Mouse (Mus musculus) stomach, embryonic 16.5 days (tissue): ENCODE results near the gene Ccnq. TPM values are rescaled to one million over a fixed set of nuclear protein-coding genes. Genes with fewer than 3 reads are reported as not detected.

Experiments
- ATAC-seq: fragments of 200-750 bp; cut with Nextera tagmentation; 2 replicates; pipeline ENCODE4 v1.8.0; 2017; ENCODE audit warnings: moderate number of reproducible peaks, moderate TSS enrichment; ENCODE audit not compliant: insufficient read depth, low FRiP score
- H3K27ac ChIP-seq: fragments of 300-500 bp; sonication (generic); 2 replicates; pipeline ENCODE4 v1.5.1; 2014; ENCODE audit warnings: low read length
- H3K27me3 ChIP-seq: fragments of 300-500 bp; sonication (generic); 2 replicates; pipeline ENCODE4 v1.6.1; 2014; ENCODE audit warnings: low read length, control low read depth, mixed read lengths; ENCODE audit not compliant: control insufficient read depth, insufficient read depth
- H3K36me3 ChIP-seq: fragments of 300-500 bp; sonication (generic); 2 replicates; pipeline ENCODE4 v1.6.1; 2014; ENCODE audit warnings: low read length; ENCODE audit not compliant: control insufficient read depth, insufficient read depth
- H3K4me1 ChIP-seq: fragments of 300-500 bp; sonication (generic); 2 replicates; pipeline ENCODE4 v1.6.1; 2014; ENCODE audit warnings: low read length, control low read depth, mixed read lengths; ENCODE audit not compliant: control insufficient read depth, insufficient read depth
- H3K4me2 ChIP-seq: fragments of 300-500 bp; sonication (generic); 2 replicates; pipeline ENCODE4 v1.6.1; 2014; ENCODE audit warnings: low read depth, low read length, mixed read lengths
- H3K4me3 ChIP-seq: fragments of 300-500 bp; sonication (generic); replicated peaks from 2 replicates; pipeline ENCODE4 v1.5.1; 2014; ENCODE audit warnings: mild to moderate bottlenecking, low read length
- H3K9ac ChIP-seq: fragments of 300-500 bp; sonication (generic); 2 replicates; pipeline ENCODE4 v1.6.1; 2014; ENCODE audit warnings: low read length
- H3K9me3 ChIP-seq: fragments of 300-500 bp; sonication (generic); replicated peaks from 2 replicates; pipeline ENCODE4 v1.6.1; 2016; ENCODE audit warnings: low read length, control low read depth; ENCODE audit not compliant: control insufficient read depth
- WGBS: fragments of 180-500 bp; shearing (Covaris S2); extraction: QIAGEN DNeasy Blood & Tissue Kit; methylation state at CpG from one replicate; pipeline ENCODE4 v1.1.7; 2014; 5-methylcytosine and 5-hydroxymethylcytosine counted together
- polyA plus RNA-seq: library from polyadenylated mRNA; unstranded; fragments of >200 nt; fragmentation: Nextera tagmentation; extraction: Ambion mirVana; gene quantifications from 2 replicates; pipeline ENCODE4 v1.2.1, GENCODE M21; 2015

Gene Ccnq
- polyA plus RNA-seq, 1 experiment from 2014 or later = 32.4 TPM

GRCm38 (mm10) chr11:78786013-78786431 is 34.5 kb upstream of the Ccnq start:
- Histone ChIP-seq H3K27ac (no peak overlapping the region), H3K9me3 (no peaks in the 10 kb centered on the region), H3K4me1 (no peaks in the 10 kb centered on the region), H3K36me3 (no peaks in the 10 kb centered on the region), H3K4me2 (no peak overlapping the region), H3K4me3 (no peak overlapping the region), H3K27me3 (no peaks in the 10 kb centered on the region), H3K9ac (no peak overlapping the region)
- no peak for ATAC-seq
- 25% methylated on average over 7 of the region's 7 CpGs for WGBS

GRCm38 (mm10) chr11:78782791-78783347 is 31.3 kb upstream of the Ccnq start:
- Histone ChIP-seq H3K4me2 (no peak overlapping the region), H3K27ac (no peak overlapping the region), H3K4me3 (no peak overlapping the region), H3K9ac (no peak overlapping the region), H3K9me3 (no peaks in the 10 kb centered on the region), H3K36me3 (no peaks in the 10 kb centered on the region), H3K27me3 (no peaks in the 10 kb centered on the region), H3K4me1 (no peaks in the 10 kb centered on the region)
- ATAC-seq = no peak
- 73% methylated on average over 9 of the region's 9 CpGs for WGBS

DNA sequence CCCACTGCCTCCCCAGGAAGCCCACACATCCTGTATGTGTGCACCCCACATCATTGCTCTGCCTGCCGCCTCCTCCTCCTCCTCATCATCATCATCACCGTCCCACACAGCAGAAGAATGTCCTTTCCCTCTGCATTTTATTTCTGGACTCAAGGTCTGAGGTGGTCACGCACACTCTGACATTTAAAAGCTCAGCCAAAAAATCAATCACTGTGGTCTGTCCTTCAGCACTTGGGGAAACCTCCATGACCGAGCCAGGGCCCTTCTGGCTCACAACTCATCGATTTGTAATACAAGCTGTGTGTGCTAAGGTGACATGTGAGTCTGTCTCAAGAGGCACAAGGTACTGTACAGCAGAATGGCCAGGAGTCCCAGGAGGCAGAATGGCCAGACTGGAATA is 30.8 kb upstream of the Ccnq start:
- Histone ChIP-seq H3K9ac (no peak overlapping the region), H3K4me3 (no peak overlapping the region), H3K36me3 (no peaks in the 10 kb centered on the region), H3K27ac (no peak overlapping the region), H3K9me3 (no peaks in the 10 kb centered on the region), H3K4me1 (no peaks in the 10 kb centered on the region), H3K27me3 (no peaks in the 10 kb centered on the region), H3K4me2 (no peak overlapping the region)
- ATAC-seq = no peak
- WGBS = 70% methylated on average over 5 of the region's 5 CpGs

- H3K9me3 ChIP-seq = no peaks in the 10 kb centered on the region
- no peak overlapping the region for H3K4me3 ChIP-seq
- no peak overlapping the region for H3K9ac ChIP-seq
- no peak for ATAC-seq
- no peak overlapping the region for H3K27ac ChIP-seq
- H3K36me3 ChIP-seq = no peaks in the 10 kb centered on the region
- no peaks in the 10 kb centered on the region for H3K27me3 ChIP-seq
- WGBS = 79% methylated on average over 3 of the region's 3 CpGs
- no peaks in the 10 kb centered on the region for H3K4me1 ChIP-seq
- H3K4me2 ChIP-seq = no peak overlapping the region
These were observed 29.0 kb upstream of the Ccnq start for GRCm38 (mm10) chr11:78780571-78780970.

DNA sequence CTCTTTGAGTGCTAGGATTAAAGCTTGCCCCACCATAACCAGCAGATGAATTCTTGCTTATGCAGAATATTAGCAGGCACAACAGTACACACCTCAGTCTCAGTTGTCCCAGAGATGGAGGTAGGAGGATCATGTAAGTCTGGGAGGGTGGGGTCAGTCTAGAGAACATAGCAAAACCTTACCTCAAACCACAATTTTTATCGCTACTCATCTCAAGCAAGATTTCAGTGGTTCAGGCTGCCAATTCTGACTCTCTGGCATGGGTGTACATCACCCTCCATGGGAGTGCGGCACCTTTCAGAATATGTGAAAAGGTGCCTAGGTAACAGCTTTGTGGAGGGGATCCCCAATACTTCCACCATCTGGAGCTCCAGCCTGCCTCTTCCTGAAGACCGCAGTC is 28.5 kb upstream of the Ccnq start:
- ATAC-seq = no peak
- Histone ChIP-seq H3K9me3 (no peaks in the 10 kb centered on the region), H3K27me3 (no peaks in the 10 kb centered on the region), H3K4me3 (no peak overlapping the region), H3K9ac (no peak overlapping the region), H3K4me2 (no peak overlapping the region), H3K36me3 (no peaks in the 10 kb centered on the region), H3K4me1 (no peaks in the 10 kb centered on the region), H3K27ac (no peak overlapping the region)
- over 99% methylated on average over 3 of the region's 3 CpGs for WGBS

DNA sequence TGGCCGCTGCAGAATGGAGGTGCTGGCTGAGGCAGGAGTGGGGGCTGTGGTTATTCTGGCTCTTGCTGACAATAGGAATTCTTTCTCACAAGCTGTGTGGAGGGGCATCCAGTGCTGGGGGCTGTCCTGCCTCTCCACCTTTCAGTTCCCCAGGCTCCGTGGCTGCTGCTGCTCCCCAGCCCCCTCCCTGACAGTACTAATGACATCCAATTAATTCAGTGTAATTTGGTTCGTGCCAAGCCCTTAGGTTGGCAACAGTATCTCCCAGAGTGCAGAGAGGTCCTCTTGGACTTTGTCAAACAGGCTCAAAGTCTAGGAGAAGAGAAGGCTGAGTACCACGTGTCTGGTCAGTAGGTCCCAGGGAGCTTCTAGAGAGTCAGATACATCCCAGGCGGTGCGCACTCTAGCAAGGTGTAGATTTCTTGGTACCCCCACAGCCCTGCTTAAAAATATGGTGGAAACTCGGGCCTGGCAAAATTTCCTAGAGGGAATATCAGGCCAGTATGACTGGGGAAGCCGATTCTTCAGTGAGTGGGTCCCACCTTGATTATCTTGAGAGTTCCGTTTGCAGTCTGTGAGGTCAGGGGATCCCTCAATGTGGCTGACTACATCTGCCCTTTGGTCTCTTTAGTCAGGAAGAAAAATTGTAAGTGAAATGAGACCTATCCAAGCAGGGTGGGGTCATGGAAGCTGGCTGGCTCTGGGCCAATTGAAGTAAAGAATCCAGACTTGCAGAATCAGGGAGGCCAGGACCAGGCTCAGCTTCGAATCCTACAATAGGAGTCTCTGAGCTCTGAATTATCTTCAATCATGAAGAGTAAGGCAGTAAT is 26.5 kb upstream of the Ccnq start:
- no peaks in the 10 kb centered on the region for H3K27me3 ChIP-seq
- no peaks in the 10 kb centered on the region for H3K36me3 ChIP-seq
- H3K9me3 ChIP-seq = no peaks in the 10 kb centered on the region
- H3K4me3 ChIP-seq = no peak overlapping the region
- H3K4me1 ChIP-seq = no peaks in the 10 kb centered on the region
- no peak overlapping the region for H3K9ac ChIP-seq
- H3K27ac ChIP-seq = no peak overlapping the region
- 50% methylated on average over 10 of the region's 10 CpGs for WGBS
- no peak for ATAC-seq
- H3K4me2 ChIP-seq = no peak overlapping the region

DNA sequence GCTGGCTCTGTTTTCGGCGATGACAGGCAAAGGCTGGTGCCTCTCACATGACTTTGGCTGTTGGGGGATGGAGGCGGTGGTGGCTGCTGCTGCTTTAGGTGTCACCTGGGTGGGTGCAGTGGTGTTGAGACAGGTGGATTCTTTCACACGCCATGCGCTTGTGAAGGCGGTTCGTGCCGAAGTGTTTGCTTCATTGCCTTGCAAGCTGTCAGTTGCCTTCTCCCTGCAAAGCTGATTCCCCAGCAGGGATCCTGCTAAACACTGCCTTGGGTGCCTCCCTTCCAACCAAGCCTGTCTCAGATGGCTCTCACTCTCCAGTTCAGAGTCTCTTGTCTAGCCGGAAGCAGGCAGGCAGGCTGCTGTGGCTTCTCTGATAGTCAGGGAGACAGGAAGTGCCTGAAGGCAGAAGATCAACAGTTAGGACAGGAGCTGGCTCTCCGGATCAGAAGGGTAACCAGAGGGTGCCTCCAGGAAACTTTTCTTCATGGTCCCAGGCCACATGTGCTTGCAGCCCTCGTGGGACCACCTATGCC is 20.3 kb upstream of the Ccnq start:
- Histone ChIP-seq H3K9ac (no peak overlapping the region), H3K4me1 (0 out of 2 replicates have a peak, but pooled peaks cover 7% of the 10 kb centered on the region), H3K27me3 (no peaks in the 10 kb centered on the region), H3K27ac (no peak overlapping the region), H3K36me3 (no peaks in the 10 kb centered on the region), H3K4me2 (no peak overlapping the region), H3K9me3 (no peaks in the 10 kb centered on the region), H3K4me3 (no peak overlapping the region)
- no peak for ATAC-seq
- 35% methylated on average over 11 of the region's 11 CpGs for WGBS

- no peaks in the 10 kb centered on the region for H3K36me3 ChIP-seq
- H3K9me3 ChIP-seq = no peaks in the 10 kb centered on the region
- no peak overlapping the region for H3K4me3 ChIP-seq
- WGBS = 67% methylated on average over 6 of the region's 6 CpGs
- H3K9ac ChIP-seq = no peak overlapping the region
- H3K4me2 ChIP-seq = no peak overlapping the region
- H3K4me1 ChIP-seq = 0 out of 2 replicates have a peak, but pooled peaks cover 7% of the 10 kb centered on the region
- H3K27ac ChIP-seq = no peak overlapping the region
- no peaks in the 10 kb centered on the region for H3K27me3 ChIP-seq
- no peak for ATAC-seq
These were observed 18.9 kb upstream of the Ccnq start for GRCm38 (mm10) chr11:78770436-78770835.

GRCm38 (mm10) chr11:78768778-78769177 is 17.2 kb upstream of the Ccnq start:
- 0 out of 2 replicates have a peak, but pooled peaks cover 7% of the 10 kb centered on the region for H3K4me1 ChIP-seq
- H3K27ac ChIP-seq = no peak overlapping the region
- no peak for ATAC-seq
- WGBS = 39% methylated on average over 3 of the region's 3 CpGs
- no peaks in the 10 kb centered on the region for H3K36me3 ChIP-seq
- H3K4me3 ChIP-seq = no peak overlapping the region
- no peak overlapping the region for H3K9ac ChIP-seq
- H3K9me3 ChIP-seq = no peaks in the 10 kb centered on the region
- no peaks in the 10 kb centered on the region for H3K27me3 ChIP-seq
- no peak overlapping the region for H3K4me2 ChIP-seq
